Mouse (Mus musculus) fat pad, adult 2 months (tissue): Measurements from ENCODE around the gene Rtraf.
"Not testable (repeated sequence)": the region's sequence is repeated elsewhere in the genome, so short reads cannot be mapped to it uniquely, and the experiment has no call there.

Source experiments
- DNase-seq: peaks from one replicate; pipeline ENCODE4 v3.0.0-alpha.2; 2011; ENCODE audit warnings: low read depth, low spot score; ENCODE audit errors: extremely low read depth

The Rtraf gene

GRCm38 (mm10) chr14:19823321-19824142 lies at the start of gene Rtraf:
TSS of gene Rtraf (minus strand) at chr14:19823824.
- peak; percentile 45 for DNase-seq

GRCm38 (mm10) chr14:19867286-19867935 lies 43.8 kb upstream of the Rtraf start:
- DNase-seq: no peak

DNA sequence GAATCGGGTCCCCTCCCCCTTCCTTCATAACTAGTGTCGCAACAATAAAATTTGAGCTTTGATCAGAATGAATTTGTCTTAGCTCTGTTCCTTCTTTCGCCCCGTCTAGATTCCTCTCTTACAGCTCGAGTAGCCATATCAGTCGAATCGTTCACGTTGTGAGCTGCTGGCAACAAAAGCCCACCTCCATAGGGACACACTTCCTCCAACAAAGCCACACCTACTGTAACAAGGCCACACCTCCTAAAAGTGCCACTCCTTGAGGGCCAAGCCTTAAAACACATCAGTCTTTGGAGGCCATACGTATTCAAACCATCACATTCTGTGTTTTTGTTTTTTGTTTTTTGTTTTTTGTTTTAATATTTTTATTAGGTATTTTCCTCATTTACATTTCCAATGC lies 41.5 kb upstream of the Rtraf start:
- DNase-seq: not testable (repeated sequence)

- DNase-seq: no peak
Measured at GRCm38 (mm10) chr14:19861311-19862080, 37.9 kb upstream of the Rtraf start.

DNA sequence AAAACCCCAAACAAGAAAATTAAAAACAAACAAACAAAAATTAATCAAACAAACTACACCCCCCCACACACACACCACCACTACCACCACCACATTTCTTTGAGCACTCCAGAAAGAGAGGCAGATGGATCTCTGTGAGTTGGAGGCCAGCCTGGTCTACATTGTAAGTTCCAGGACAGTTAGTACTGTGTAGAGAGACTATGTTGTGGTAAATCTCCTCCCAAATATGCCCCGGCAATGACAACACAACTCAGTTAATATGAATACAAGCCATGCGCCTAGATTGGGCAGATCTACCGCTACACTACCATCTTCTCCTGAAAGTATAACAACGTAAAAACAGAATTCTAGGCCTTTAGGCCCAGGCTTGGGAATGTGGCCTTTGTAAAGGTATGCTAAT lies 36.7 kb upstream of the Rtraf start:
- DNase-seq: no peak

DNA sequence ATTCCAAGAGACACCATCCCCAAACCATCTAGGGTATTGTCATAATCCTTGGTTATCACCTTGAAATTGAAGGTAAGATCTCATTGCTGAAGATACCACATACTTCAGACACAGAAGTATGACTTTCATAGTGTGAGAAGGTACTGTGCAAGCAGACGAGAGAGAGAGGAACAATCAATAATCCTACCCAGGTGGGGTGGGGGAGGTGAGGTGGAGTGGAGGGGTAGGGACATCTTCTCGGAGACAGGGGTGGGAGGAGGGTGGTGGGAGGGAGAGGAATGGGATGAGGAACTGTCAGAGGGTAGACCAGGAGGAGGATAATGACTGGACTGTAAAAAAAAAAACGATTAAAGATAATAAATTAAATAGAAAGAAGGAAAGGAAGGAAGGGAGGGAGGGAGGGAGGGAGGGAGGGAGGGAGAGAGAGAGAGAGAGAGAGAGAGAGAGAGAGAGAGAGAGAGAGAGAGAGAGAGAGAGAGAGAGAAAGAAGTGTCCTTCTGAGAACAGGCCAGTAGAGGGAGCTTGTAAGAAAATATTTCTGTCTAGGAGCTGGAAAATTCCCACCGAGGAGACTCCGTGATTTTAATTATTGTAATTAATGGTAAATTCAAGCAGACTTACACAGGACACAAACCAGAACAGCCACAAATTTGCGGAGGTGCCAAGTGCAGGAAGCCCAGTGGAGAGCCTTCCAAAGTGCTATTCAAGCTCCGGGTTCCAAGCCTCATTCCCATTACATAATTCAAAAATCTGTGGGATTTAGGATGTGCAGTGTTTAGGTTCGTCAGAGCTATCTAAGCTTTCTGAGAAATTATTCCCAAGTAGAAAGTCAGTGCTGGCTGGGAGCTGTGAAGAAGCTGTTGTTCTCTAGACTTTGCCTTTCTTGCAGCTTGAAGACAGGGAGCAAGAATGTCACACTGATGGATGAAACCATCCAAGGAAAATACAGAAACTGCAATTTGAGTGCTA lies 35.5 kb upstream of the Rtraf start:
- DNase-seq: no peak

DNA sequence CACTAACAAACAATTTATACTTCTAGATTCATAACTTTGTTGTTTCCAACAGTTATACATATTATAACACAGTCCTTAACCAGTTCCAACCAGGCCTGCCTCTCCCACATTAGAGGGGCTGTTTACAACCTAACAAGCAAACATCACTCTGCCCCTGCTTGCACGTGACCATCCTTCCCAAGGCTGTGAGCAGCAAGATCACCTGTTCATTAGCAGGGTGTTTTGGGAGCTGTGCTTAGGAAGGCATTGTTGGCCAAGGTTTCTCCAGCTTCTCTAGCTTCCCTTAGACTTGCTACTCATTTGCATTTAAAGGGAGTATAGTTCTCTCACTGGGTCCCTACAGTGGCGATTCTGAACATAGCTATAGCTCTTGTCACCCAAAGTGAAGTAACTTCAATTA lies 34.7 kb upstream of the Rtraf start:
- DNase-seq: no peak

- DNase-seq: no peak
Measured at GRCm38 (mm10) chr14:19853471-19853870, 29.8 kb upstream of the Rtraf start.

DNA sequence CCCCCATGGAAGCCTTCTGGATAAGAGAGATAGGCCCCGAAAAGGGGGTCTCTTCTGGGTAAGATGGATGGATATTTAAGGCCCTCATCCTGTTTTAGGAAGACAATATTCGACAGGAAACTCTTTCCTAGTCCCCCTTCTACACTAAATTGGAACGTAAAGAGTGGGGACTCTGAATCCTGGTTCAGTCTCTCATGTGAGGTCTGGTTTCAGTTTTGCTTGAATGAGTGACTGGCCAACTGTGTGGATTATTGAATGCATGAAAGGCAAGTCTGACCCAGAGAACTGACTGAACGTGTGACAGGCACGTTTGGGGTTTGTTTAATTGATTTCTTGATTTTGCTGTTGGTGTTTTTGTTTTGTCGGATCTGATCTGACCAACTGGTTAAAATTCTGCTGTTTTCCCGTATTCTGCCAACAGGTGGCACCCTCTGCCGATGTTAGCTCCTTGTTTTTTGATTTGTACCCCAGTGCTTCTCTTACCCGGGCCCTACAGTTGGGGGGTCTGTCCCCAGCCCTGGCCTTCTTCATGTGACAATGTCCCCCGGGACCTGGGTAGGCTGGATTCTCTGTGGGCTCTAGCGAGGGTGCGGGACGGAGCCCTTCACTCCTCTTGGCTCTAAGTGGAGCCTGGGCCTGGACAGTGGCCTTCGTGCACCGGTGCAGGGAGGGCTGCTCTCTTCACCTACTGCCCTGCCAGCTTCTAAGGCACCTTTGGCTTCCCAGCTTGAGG lies 16.1 kb upstream of the Rtraf start:
- DNase-seq: no peak

DNA sequence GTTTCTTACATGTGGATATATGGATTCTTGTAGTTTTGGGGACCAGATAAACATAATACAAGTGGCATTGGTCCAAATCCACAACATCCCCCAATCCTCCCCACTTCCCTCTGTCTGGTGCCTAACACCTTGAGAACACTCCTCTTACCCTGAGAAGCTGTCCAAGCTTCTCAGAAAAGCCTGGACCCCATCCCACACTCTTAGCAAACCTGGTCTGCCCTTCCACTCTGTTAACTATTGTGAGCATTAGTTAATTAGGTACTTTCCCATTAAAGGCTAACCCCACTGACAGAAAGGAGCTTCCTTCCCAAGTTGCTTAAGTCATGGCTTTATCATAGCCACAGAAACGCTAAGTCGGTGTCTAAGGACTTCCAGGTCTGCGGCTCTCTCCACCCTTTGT lies 12.7 kb upstream of the Rtraf start:
- DNase-seq: no peak

- DNase-seq: no peak
Measured at GRCm38 (mm10) chr14:19825481-19825880, 1.9 kb upstream of the Rtraf start.

DNA sequence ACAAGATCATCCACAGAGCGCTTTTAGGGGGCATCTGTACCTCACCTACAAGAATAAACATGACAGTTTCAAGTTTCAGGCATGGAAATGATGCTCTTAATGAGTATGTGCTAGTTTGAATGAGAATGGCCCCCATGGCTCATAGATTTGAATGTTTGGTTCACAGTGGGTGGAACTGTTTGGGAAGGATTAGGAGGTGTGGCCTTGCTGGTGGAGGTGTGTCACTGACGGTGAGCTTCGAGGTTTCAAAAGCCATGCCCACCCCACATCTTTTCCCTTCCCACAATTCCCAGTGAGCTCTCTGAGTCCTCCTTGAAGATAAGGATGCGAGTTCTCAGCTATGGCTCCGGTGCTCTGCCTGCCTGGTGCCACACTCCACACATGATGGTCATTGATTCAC lies 1.9 kb downstream of the Rtraf start:
- no peak for DNase-seq

- no peak for DNase-seq
Measured at GRCm38 (mm10) chr14:19817949-19818348, 5.7 kb downstream of the Rtraf start.

GRCm38 (mm10) chr14:19813061-19813460 lies 10.6 kb downstream of the Rtraf start:
- DNase-seq: no peak

DNA sequence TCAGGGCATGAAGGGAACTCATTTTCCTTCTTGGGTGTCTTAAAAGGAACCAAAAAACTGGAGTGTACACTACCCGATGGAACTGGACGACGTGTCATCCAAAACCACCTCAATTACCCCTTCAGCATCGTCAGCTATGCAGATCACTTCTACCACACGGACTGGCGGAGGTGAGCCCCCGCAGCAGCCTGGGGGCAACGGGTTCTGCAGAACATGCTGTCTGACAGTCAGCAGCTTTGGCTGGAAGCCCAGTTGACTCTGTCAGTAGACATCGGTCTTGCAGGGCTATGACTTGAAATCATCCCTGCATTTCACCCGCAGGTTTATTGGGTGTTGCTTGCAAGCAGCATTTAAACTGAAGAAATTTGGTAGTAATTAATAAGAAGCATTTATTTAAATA lies 13.7 kb downstream of the Rtraf start:
- no peak for DNase-seq

GRCm38 (mm10) chr14:19807858-19808257 lies 15.8 kb downstream of the Rtraf start:
- no peak for DNase-seq

GRCm38 (mm10) chr14:19807339-19807738 lies 16.3 kb downstream of the Rtraf start:
- peak; percentile 11 for DNase-seq

GRCm38 (mm10) chr14:19803623-19804022 lies 20.0 kb downstream of the Rtraf start:
- DNase-seq: no peak

DNA sequence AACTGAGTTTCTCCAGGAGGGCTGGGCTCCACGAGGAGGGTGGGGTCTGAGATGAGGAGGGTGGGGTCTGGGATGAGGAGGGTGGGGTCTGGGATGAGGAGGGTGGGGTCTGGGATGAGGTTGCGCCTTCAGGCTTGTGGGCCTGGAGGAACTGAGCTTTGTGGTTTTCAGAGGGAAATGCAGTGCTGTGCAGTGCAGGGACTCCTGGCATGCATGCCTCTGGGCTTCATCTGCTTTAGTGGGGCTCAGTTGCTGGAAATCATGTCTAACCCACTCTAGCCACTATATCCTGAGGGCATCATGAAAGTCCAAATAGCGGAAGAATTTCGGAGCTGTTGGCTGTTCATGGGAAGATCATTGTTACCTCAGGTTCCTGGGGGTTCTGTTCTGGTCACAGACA lies 20.4 kb downstream of the Rtraf start:
- DNase-seq: no peak
